Mouse (Mus musculus) spleen, embryonic (tissue): Measurements from ENCODE around the gene Klhl23.
"Not testable (repeated sequence)": the region's sequence is repeated elsewhere in the genome, so short reads cannot be mapped to it uniquely, and the experiment has no call there.

Experiments used
- CTCF ChIA-PET: fragments of 350-600 bp; sonication (Branson Sonifier 250); formaldehyde crosslinking; loops from one replicate; lab custom pipeline; 2022; lab: Charles Lee

Klhl23 gene

GRCm38 (mm10) chr2:69821711-69822110, at the start of gene Klhl23:
Klhl23 (plus strand) TSS chr2:69821944.
- CTCF ChIA-PET, result no interaction called here

- CTCF ChIA-PET, result no interaction called here
Observed at GRCm38 (mm10) chr2:69773331-69773730, 48.4 kb upstream of the Klhl23 start.

GRCm38 (mm10) chr2:69777985-69778835, 43.5 kb upstream of the Klhl23 start:
- CTCF ChIA-PET, result interaction anchor here (0.7 kb wide), 1 partner anchor 13 kb away, joined by 3 read pairs; no protein-coding TSS in a partner anchor

GRCm38 (mm10) chr2:69778836-69779177, 42.9 kb upstream of the Klhl23 start:
- CTCF ChIA-PET, result interaction anchor here (0.5 kb wide), 1 partner anchor 133 kb away, joined by 6 read pairs; no protein-coding TSS in a partner anchor

GRCm38 (mm10) chr2:69788974-69789373, 32.8 kb upstream of the Klhl23 start:
- CTCF ChIA-PET, result interaction anchor here (0.6 kb wide), 1 partner anchor 142 kb away, joined by 8 read pairs; the partner anchor contains the start of gene Bbs5

- CTCF ChIA-PET, result interaction anchor here (0.6 kb wide), 1 partner anchor 143 kb away, joined by 8 read pairs; the partner anchor contains the start of gene Bbs5
Observed at GRCm38 (mm10) chr2:69789429-69790069, 32.2 kb upstream of the Klhl23 start, which contains the start of the genes Ccdc173 and Phospho2. Ccdc173 (minus strand) TSS chr2:69789575. Phospho2 (plus strand) TSS chr2:69789623.

DNA sequence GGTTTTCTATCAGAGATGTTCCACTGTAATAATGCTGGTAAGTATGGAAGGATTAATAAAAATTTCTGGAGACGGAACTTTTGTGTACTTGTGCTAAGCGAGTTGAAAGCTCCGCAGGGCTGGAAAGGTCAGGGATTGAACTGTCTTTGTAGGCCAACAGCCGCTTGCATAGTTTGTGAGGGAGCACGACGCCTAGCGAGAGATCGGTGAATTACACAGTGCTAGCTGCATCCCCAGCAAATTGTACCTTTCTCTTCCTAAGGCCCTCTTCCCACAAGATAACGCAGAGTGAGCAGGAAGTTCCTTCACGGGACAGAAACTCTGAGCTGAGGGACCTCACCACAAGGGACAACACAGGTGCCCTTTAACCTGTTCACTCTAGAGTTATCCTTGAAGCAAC, 31.5 kb upstream of the Klhl23 start:
- CTCF ChIA-PET, result interaction anchor here (0.6 kb wide), 1 partner anchor 87 kb away, joined by 11 read pairs; no protein-coding TSS in a partner anchor

GRCm38 (mm10) chr2:69790722-69791121, 31.0 kb upstream of the Klhl23 start:
- CTCF ChIA-PET, result interaction anchor here (0.5 to 0.6 kb wide), 2 partner anchors 13 to 88 kb away, joined by 3 to 11 read pairs; no protein-coding TSS in a partner anchor

DNA sequence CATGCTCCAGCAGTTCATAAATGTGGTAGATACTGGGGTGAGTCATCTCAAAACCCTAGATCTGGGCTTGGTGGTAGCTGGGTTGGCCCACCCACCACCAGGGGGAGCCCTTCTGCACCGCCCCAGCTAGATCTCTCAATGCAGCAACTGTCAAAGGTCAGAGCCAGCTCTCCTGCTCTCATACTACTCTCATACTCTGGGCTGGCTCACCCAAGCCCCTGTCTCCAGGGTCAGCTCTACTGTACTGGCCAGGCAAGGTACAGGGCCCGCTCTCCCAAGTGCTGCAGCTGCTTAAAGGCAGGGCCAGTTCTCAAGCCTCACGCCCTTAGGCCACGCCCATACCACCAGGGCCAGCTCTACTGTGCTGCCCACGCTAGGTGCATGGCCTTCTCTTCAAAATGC, 18.8 kb upstream of the Klhl23 start:
- CTCF ChIA-PET, result no interaction called here

GRCm38 (mm10) chr2:69803756-69804155, 18.0 kb upstream of the Klhl23 start:
- CTCF ChIA-PET, result no interaction called here

DNA sequence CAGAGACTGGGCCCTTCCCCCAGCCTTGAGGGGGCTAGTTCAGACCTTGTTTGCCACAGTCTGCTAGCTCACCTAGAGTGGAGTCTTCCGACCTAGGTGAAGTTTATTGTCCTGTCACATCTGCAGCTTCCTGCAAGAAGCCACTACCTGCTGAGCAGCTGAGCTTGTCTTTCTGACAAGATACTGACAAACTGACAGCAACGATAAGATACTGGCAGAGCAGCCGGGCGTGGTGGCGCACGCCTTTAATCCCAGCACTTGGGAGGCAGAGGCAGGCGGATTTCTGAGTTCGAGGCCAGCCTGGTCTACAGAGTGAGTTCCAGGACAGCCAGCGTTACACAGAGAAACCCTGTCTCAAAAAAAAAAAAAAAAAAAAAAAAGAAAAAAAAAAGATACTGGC, 17.1 kb upstream of the Klhl23 start:
- CTCF ChIA-PET, result not testable (repeated sequence)

GRCm38 (mm10) chr2:69810169-69810568, 11.6 kb upstream of the Klhl23 start:
- CTCF ChIA-PET, result interaction anchor here (1.2 kb wide), 1 partner anchor 9 kb away, joined by 7 read pairs; no protein-coding TSS in a partner anchor

- CTCF ChIA-PET, result not testable (repeated sequence)
Observed at GRCm38 (mm10) chr2:69811349-69811748, 10.4 kb upstream of the Klhl23 start.

GRCm38 (mm10) chr2:69816575-69816974, 5.2 kb upstream of the Klhl23 start:
- CTCF ChIA-PET, result no interaction called here

DNA sequence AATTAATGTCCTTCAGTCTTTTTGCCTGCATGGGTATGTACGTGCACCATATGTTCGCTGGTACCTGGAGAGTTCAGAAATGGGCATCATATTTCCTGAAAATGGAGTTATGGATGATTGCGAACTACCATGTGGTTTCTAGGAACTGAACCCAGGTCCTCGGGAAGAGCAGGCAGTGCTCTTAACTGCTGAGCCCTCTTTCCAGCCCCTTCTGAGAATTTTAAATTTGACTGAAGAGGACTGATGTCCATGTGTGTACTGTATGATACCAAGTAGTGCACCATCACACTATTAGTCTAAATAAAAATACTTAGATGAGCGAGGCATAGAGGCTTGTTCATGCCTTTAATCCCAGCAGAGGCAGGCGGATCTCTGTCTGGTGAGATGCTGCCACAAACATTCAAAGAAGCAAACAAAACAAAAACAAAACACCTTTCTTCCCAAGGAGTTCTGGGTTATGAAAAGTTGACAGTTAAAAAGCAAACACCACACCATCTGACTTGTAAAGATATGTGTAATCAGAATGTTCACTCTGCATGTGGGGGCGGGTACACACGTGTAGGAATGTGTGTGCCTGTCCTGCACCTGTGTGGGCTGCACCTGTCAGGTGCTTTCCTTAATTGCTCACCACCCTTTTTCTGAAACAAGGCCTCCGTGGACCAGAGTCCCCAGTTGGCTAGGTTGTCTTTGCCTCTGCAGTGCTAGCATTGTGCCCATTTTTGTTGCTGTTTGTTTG, 3.2 kb upstream of the Klhl23 start:
- CTCF ChIA-PET, result no interaction called here

DNA sequence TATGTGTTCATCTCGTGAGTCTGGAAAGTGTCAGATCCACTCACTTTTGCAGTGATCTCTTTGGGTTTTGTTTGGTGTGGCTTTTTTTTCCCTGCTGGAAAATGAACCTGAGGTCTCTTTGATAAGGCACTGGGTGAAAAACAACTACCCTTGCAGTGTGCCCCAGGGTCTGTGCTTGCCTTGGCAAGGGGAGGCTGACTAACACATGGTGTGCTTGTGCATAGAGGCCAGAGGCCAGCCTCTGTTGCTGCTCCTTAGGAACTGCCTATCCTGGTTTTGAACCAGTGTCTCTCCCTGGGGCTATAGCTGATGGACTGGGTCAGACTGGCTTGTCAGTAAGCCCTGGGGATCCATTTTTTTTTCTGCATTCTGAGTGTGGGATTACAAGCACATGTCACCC, 1.5 kb upstream of the Klhl23 start:
- CTCF ChIA-PET, result interaction anchor here (0.5 kb wide), 1 partner anchor 308 kb away, joined by 3 read pairs; no protein-coding TSS in a partner anchor

- CTCF ChIA-PET, result no interaction called here
Observed at GRCm38 (mm10) chr2:69822361-69823128, 801 bp downstream of the Klhl23 start.

GRCm38 (mm10) chr2:69823129-69823677, 1.5 kb downstream of the Klhl23 start:
- CTCF ChIA-PET, result no interaction called here

- CTCF ChIA-PET, result interaction anchor here (0.7 kb wide), 1 partner anchor 21 kb away, joined by 3 read pairs; no protein-coding TSS in a partner anchor
Observed at GRCm38 (mm10) chr2:69825898-69826297, 4.2 kb downstream of the Klhl23 start.

- CTCF ChIA-PET, result interaction anchor here (0.7 kb wide), 1 partner anchor 21 kb away, joined by 3 read pairs; no protein-coding TSS in a partner anchor
Observed at GRCm38 (mm10) chr2:69826380-69826779, 4.6 kb downstream of the Klhl23 start.
